Mouse (Mus musculus) kidney, adult 2 months (tissue): ENCODE data around the gene Sec23a.

Experiments used
- CTCF ChIP-seq: fragments of 200-500 bp; conservative IDR thresholded peaks from 2 replicates; pipeline ENCODE4 v1.5.1; 2011; ENCODE audit warnings: low read depth, mild to moderate bottlenecking, control low read depth, low read length, moderate library complexity, mixed read lengths; ENCODE audit not compliant: insufficient read depth, insufficient read length
- POLR2A ChIP-seq: fragments of 200-500 bp; IDR thresholded peaks from one replicate; pipeline ENCODE4 v1.6.1; 2011; ENCODE audit warnings: low read depth, low read length, control low read depth

- no peak for TF ChIP-seq POLR2A
- TF ChIP-seq CTCF = no peak
Measured at GRCm38 (mm10) chr12:58942544-58942943, 69.3 kb downstream of the Sec23a start.
